Mouse (Mus musculus): ENCODE measurements around the gene Rxfp4.
"Not testable (repeated sequence)": the region's sequence is repeated elsewhere in the genome, so short reads cannot be mapped to it uniquely, and the experiment has no call there.

Gene Rxfp4

DNA sequence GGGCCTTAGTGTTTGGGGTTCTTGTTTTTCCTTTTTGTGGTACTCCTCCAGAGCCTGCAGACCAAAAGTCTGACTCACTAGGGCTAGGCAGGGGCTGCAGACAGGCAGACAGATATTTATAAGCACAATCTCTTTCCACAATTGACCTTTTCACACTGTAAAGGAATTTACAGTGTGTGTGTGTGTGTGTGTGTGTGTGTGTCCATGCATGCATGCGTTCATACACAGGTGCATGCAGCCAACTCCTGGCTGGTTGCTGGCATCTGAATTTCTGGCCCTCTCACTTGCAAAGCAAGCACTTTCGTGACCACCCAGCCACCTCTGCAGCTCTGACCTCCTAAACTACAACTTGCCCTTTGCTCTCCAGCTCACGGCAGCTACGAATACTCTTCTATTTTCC, 43.9 kb downstream of the Rxfp4 start:
- no peak for DNase-seq (ENCODE audit: low read depth)

DNA sequence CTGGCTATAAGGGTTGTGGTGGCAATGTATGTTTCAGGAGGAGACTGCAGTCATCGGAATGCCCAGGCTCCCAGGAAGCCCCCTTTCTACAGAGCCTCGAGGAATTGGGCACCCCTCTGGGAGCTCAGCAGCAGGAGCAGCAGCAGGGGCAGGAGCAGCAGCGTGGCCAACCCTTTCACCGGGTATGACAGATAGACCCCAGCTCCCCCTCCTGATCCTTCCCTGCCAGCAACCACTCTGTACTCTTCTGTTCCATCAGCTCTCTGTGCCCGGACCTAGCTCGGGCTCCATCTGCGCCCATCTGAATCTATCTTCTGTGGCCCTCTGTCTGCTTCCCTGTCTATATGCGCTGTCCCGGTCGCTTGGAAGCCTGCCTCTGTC, 45.2 kb downstream of the Rxfp4 start:
- DNase-seq (ENCODE audit: low read depth): no peak

GRCm38 (mm10) chr3:88607065-88607757, 45.7 kb downstream of the Rxfp4 start:
- no peak for DNase-seq (ENCODE audit: low read depth)

DNA sequence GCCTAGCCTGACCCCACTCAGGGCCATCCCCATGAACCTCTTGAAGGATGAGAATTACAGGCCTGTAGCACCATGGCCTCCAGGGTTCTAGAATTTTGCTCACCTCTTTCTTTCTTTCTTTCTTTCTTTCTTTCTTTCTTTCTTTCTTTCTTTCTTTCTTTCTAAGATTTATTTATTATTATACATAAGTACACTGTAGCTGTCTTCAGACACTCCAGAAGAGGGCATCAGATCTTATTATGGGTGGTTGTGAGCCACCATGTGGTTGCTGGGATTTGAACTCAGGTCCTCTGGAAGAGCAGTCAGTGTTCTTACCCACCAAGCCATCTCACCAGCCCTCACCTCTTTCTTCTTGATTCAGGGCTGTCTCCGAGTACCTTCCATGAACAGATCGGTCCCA, 47.3 kb downstream of the Rxfp4 start, which contains the start of gene Arhgef2:
Gene Arhgef2, plus strand, starts transcription at position 301 of the 400 bp plus-strand sequence.
- not testable (repeated sequence) for DNase-seq (ENCODE audit: low read depth)

GRCm38 (mm10) chr3:88604863-88605262, 48.1 kb downstream of the Rxfp4 start:
- no peak for DNase-seq (ENCODE audit: low read depth)

- DNase-seq (ENCODE audit: low read depth): no peak
These were observed 49.2 kb downstream of the Rxfp4 start for GRCm38 (mm10) chr3:88603714-88604161.

DNA sequence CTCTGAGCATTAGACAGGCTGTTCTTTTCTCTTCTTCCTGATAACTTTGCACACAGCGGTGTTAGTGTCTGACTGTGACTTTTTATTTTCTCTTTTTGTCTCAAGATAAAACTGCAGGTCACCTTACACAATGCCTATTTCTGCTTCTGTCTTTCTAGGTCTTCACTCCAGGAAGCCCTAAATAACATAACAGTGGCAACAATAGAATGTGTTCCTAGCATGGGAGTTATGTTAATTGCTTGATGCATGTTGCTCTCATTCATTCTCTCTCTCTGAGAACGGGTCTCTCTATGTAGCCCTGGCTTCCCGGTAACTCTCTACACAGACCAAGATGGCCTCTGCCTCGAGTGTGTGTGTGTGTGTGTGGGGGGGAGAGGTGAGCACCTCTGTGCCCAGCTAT, 50.5 kb downstream of the Rxfp4 start:
- no peak for DNase-seq (ENCODE audit: low read depth)

All from fibroblast of lung, adult 2 months (primary cell).